Comparison of ENCODE assay signal across 8 mouse cellular contexts in the genomic region with DNA sequence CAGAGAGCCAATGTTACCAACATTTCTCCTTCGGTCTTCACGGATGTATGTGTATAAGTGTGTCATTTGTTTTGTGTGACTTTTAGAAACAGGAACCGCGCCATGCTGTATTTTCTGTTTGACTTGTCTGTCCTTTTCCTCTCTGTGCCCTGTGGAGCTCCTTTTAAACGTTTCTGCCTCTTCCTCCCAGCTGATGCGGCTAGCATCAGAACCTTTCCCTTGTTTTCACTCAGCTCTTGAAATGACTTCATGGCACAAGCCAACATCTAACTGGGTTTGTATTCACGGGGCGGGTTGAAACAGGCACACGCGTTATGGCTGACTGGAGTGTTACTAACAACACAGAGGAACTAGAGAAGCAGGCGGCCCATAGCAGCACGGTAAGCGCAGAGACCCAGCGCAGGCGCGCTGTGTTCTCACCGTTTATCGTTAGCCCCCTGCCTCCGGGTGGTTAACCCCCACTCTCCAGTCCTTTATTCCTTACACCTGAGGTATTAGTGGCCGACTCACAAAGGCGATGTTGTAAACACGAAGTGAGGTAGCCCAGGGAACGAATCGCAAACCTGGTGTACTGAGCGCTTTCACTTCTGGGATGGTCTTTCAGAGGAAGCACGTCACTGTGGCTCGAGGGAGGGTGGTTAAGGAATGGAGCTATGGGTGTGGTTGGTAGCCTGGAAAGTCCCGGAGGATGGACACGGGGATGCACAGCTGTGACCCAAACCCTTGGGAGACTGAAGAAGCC. TPM values are rescaled to one million over a fixed set of nuclear protein-coding genes. Genes with fewer than 3 reads are reported as not detected.
DNase-seq lines count a peak whose midpoint lies in the region; ATAC-seq lines count a peak whose summit lies in the region.

No protein-coding gene starts in this region.

- no peaks in the 10 kb centered on the region for H3K36me3 ChIP-seq in intestine, embryonic 14.5 days (ENCODE audit: control insufficient read depth, insufficient read depth, low read length)

- 3% methylated on average over 29 of the region's 29 CpGs for WGBS in intestine, embryonic 14.5 days

- peak; percentile 89 for DNase-seq in adrenal gland, adult 2 months
- peak; percentile 82 for DNase-seq in embryo, embryonic 10.5 days (ENCODE audit: low spot score)
- DNase-seq in gastrocnemius, postnatal 25 days, result peak; percentile 77
- peak; percentile 87 for DNase-seq in intestine, embryonic 14.5 days (ENCODE audit: low spot score)
- DNase-seq in left cerebral cortex, postnatal 25 days (ENCODE audit: low spot score in 2 of 2), result peak; percentile 84 to 92
- DNase-seq in right cerebral cortex, postnatal 36 days (ENCODE audit: low spot score in 2 of 2), result peak; percentile 66 to 83
- DNase-seq in yolk sac, embryonic 10.5 days (ENCODE audit: low spot score), result peak; percentile 75

- peak overlapping the region; percentile 78 for H3K9ac ChIP-seq in intestine, embryonic 14.5 days (ENCODE audit: low read length)

- peak; percentile 57 for ATAC-seq in intestine, embryonic 14.5 days (replicated peaks; ENCODE audit: low FRiP score, low TSS enrichment, low read depth)
- ATAC-seq in megakaryocyte-erythroid progenitor cell, adult 5-6 weeks (replicated peaks; ENCODE audit: low FRiP score, low TSS enrichment, poor library complexity, severe bottlenecking), result peak; percentile 92

- no peaks in the 10 kb centered on the region for H3K27me3 ChIP-seq in intestine, embryonic 14.5 days (replicated peaks; ENCODE audit: control insufficient read depth, insufficient read depth, low read length)

- peak overlapping the region; percentile 83 for H3K27ac ChIP-seq in intestine, embryonic 14.5 days (ENCODE audit: low read depth)

- intact Hi-C loops in left cerebral cortex, postnatal 25 days (cut with DNase I), result loop anchor here (2.0 kb wide), 2 partner anchors 33 to 51 kb away; a partner anchor contains a TSS

- H3K4me2 ChIP-seq in intestine, embryonic 14.5 days (ENCODE audit: low read length), result peak overlapping the region; percentile 71

- peaks cover 19% of the 10 kb centered on the region for H3K4me1 ChIP-seq in intestine, embryonic 14.5 days (replicated peaks; ENCODE audit: control insufficient read depth, insufficient read depth, low read length)

- no peaks in the 10 kb centered on the region for H3K9me3 ChIP-seq in intestine, embryonic 14.5 days (ENCODE audit: control insufficient read depth, low read length)

- peak overlapping the region; percentile 53 for H3K4me3 ChIP-seq in intestine, embryonic 14.5 days (ENCODE audit: low read depth, low read length)

RNA-seq across cellular contexts. Expression of a gene that starts 31.9 kb away (rescaled TPM):
- total RNA-seq in adrenal gland, adult 2 months (2021), result 100 to 1,000 TPM in 1 of 2 experiments, 10 to 100 TPM in 1; 63.2 to 125 TPM
- polyA plus RNA-seq in adrenal gland, adult 2 months (2012; rRNA removed), result 128 and 133 TPM in 2 replicates
- 10 to 100 TPM; 43.5 to 52.6 TPM for total RNA-seq in gastrocnemius, postnatal 25 days (2021)
- 1,282 and 1,437 TPM in 2 replicates for polyA plus RNA-seq in intestine, embryonic 14.5 days (2014; fragmentation: Nextera tagmentation; extraction: Ambion mirVana)
- total RNA-seq in left cerebral cortex, postnatal 25 days (2021), result 1,000 to 10,000 TPM; 1,095 to 1,137 TPM
- 4.5 and 10.2 TPM in 2 replicates for total RNA-seq in megakaryocyte-erythroid progenitor cell, adult 5-6 weeks (2014; fragmentation: Nextera tagmentation)
- total RNA-seq in megakaryocyte-erythroid progenitor cell, adult 5-6 weeks (2017), result 9.7 and 16.0 TPM in 2 replicates

RNA-seq across cellular contexts. Expression of a gene that starts 32.1 kb away (rescaled TPM):
- total RNA-seq in adrenal gland, adult 2 months (2021), result 10 to 100 TPM in 1 of 2 experiments, not detected in 1; 10.9 TPM
- 49.5 and 126 TPM in 2 replicates for polyA plus RNA-seq in adrenal gland, adult 2 months (2012; rRNA removed)
- not detected for total RNA-seq in gastrocnemius, postnatal 25 days (2021)
- polyA plus RNA-seq in intestine, embryonic 14.5 days (2014; fragmentation: Nextera tagmentation; extraction: Ambion mirVana), result not detected in 2 replicates
- not detected for total RNA-seq in left cerebral cortex, postnatal 25 days (2021)
- total RNA-seq in megakaryocyte-erythroid progenitor cell, adult 5-6 weeks (2014; fragmentation: Nextera tagmentation), result not detected in 2 replicates
- not detected in 2 replicates for total RNA-seq in megakaryocyte-erythroid progenitor cell, adult 5-6 weeks (2017)

RNA-seq across cellular contexts. Expression of a gene that starts 44.3 kb away (rescaled TPM):
- 100 to 1,000 TPM; 270 to 284 TPM for total RNA-seq in adrenal gland, adult 2 months (2021)
- polyA plus RNA-seq in adrenal gland, adult 2 months (2012; rRNA removed), result 205 and 318 TPM in 2 replicates
- total RNA-seq in gastrocnemius, postnatal 25 days (2021), result 10 to 100 TPM in 1 of 2 experiments, 1 to 10 TPM in 1; 7.1 to 10.7 TPM
- 269 and 276 TPM in 2 replicates for polyA plus RNA-seq in intestine, embryonic 14.5 days (2014; fragmentation: Nextera tagmentation; extraction: Ambion mirVana)
- 10 to 100 TPM; 71.0 to 80.5 TPM for total RNA-seq in left cerebral cortex, postnatal 25 days (2021)
- 85.6 and 109 TPM in 2 replicates for total RNA-seq in megakaryocyte-erythroid progenitor cell, adult 5-6 weeks (2014; fragmentation: Nextera tagmentation)
- total RNA-seq in megakaryocyte-erythroid progenitor cell, adult 5-6 weeks (2017), result 34.5 and 41.4 TPM in 2 replicates

RNA-seq across cellular contexts. Expression of a gene that starts 51.0 kb away (rescaled TPM):
- 100 to 1,000 TPM; 235 to 261 TPM for total RNA-seq in adrenal gland, adult 2 months (2021)
- polyA plus RNA-seq in adrenal gland, adult 2 months (2012; rRNA removed), result 616 and 725 TPM in 2 replicates
- total RNA-seq in gastrocnemius, postnatal 25 days (2021), result 10 to 100 TPM; 36.4 to 44.5 TPM
- 1,667 and 1,776 TPM in 2 replicates for polyA plus RNA-seq in intestine, embryonic 14.5 days (2014; fragmentation: Nextera tagmentation; extraction: Ambion mirVana)
- total RNA-seq in left cerebral cortex, postnatal 25 days (2021), result 100 to 1,000 TPM; 541 to 580 TPM
- total RNA-seq in megakaryocyte-erythroid progenitor cell, adult 5-6 weeks (2014; fragmentation: Nextera tagmentation), result 2,322 and 3,225 TPM in 2 replicates
- 801 and 969 TPM in 2 replicates for total RNA-seq in megakaryocyte-erythroid progenitor cell, adult 5-6 weeks (2017)

Comparison
In these comparisons a context has a peak if more than half of its experiments do, and no peak if none do; other contexts are left out.
1. Peak in every context shown above with its lines: DNase-seq, ATAC-seq, H3K4me3 ChIP-seq and H3K27ac ChIP-seq.
2. RNA of a gene that starts 31.9 kb away (total RNA-seq): 1,095 to 1,137 TPM in left cerebral cortex, postnatal 25 days; 63.2 to 125 TPM in adrenal gland, adult 2 months, 43.5 to 52.6 TPM in gastrocnemius, postnatal 25 days and 4.5 to 16.0 TPM in megakaryocyte-erythroid progenitor cell, adult 5-6 weeks; every median in the first group is over 4 times any median in the second.